ENCODE assay signal across 23 mouse cellular contexts in genomic region chr9:22224066-22224465, GRCm38 (mm10). TPM values are rescaled to one million over a fixed set of nuclear protein-coding genes. Genes with fewer than 3 reads are reported as not detected.
A peak's percentile ranks its signal among the peaks of the same experiment; 100 is the strongest.
DNase-seq lines count a peak whose midpoint lies in the region; ATAC-seq lines count a peak whose summit lies in the region.
"Had no signal": no experiment of that assay in that cellular context is flagged by ENCODE, and none has a peak within 500 bp of the region (broad histone marks: within the 10 kb centered on the region; RNA-seq: fewer than 3 reads in every experiment).

No protein-coding gene starts in this region.

- no peak overlapping the region for H3K9ac ChIP-seq in kidney, embryonic 15.5 days
- H3K9ac ChIP-seq: embryonic facial prominence, embryonic 13.5 days; embryonic facial prominence, embryonic 15.5 days; forebrain, embryonic 12.5 days had no signal

- WGBS in heart, embryonic 10.5 days = 92% methylated on average over 4 of the region's 4 CpGs
- WGBS in kidney, embryonic 15.5 days = 96% methylated on average over 4 of the region's 4 CpGs

- peak; percentile 66 for DNase-seq in heart, adult 11 months
- no peak for DNase-seq in heart, embryonic 10.5 days (ENCODE audit: low spot score)
- DNase-seq in kidney, adult 11 months = peak; percentile 20
- DNase-seq in kidney, postnatal 10 days = no peak
- DNase-seq in kidney, adult 9 months = peak; percentile 69
- peak; percentile 10 for DNase-seq in naive thymus-derived CD4-positive, alpha-beta T cell, adult 2 months (ENCODE audit: low read depth)
- no peak for DNase-seq in right cerebral cortex, adult 2 months (ENCODE audit: low spot score in 2 of 2)
- DNase-seq: adrenal gland, adult 2 months; adrenal gland, postnatal 10 days; adrenal gland, postnatal 25 days; cerebellum, adult 11-12 months; cerebellum, adult 9-11 months; cerebellum, postnatal 14 days; cerebellum, postnatal 36 days had no signal

- peaks cover 6% of the 10 kb centered on the region; the same call in 1 of the 2 replicates for H3K4me1 ChIP-seq in heart, embryonic 10.5 days
- peaks cover 15% of the 10 kb centered on the region for H3K4me1 ChIP-seq in kidney, embryonic 15.5 days
- H3K4me1 ChIP-seq: embryonic facial prominence, embryonic 13.5 days had no signal

- H3K27me3 ChIP-seq in heart, embryonic 10.5 days (ENCODE audit: insufficient read depth, poor library complexity, severe bottlenecking) = no peaks in the 10 kb centered on the region
- no peaks in the 10 kb centered on the region for H3K27me3 ChIP-seq in kidney, embryonic 15.5 days
- H3K27me3 ChIP-seq: embryonic facial prominence, embryonic 13.5 days; embryonic facial prominence, embryonic 15.5 days; forebrain, embryonic 12.5 days had no signal

- no peak overlapping the region for H3K27ac ChIP-seq in heart, embryonic 10.5 days
- no peak overlapping the region for H3K27ac ChIP-seq in kidney, embryonic 15.5 days
- H3K27ac ChIP-seq: embryonic facial prominence, embryonic 13.5 days; embryonic facial prominence, embryonic 15.5 days; forebrain, embryonic 10.5 days; forebrain, embryonic 12.5 days had no signal

- H3K4me2 ChIP-seq in kidney, embryonic 15.5 days = no peak overlapping the region
- H3K4me2 ChIP-seq: forebrain, embryonic 12.5 days had no signal

- peaks cover 4% of the 10 kb centered on the region; the same call in 1 of the 2 replicates for H3K36me3 ChIP-seq in heart, embryonic 10.5 days
- H3K36me3 ChIP-seq in kidney, embryonic 15.5 days = peaks cover 9% of the 10 kb centered on the region
- H3K36me3 ChIP-seq: embryonic facial prominence, embryonic 15.5 days; forebrain, embryonic 12.5 days had no signal

- H3K4me3 ChIP-seq in heart, embryonic 10.5 days = no peak overlapping the region
- H3K4me3 ChIP-seq in kidney, embryonic 15.5 days (replicated peaks) = no peak overlapping the region
- H3K4me3 ChIP-seq: forebrain, embryonic 12.5 days had no signal

- no peak for ATAC-seq in kidney, embryonic 15.5 days (replicated peaks; ENCODE audit: low FRiP score)
- ATAC-seq: forebrain, embryonic 14.5 days; forebrain, embryonic 16.5 days had no signal

- no peaks in the 10 kb centered on the region for H3K9me3 ChIP-seq in heart, embryonic 10.5 days
- no peaks in the 10 kb centered on the region for H3K9me3 ChIP-seq in kidney, embryonic 15.5 days (replicated peaks)
- H3K9me3 ChIP-seq: embryonic facial prominence, embryonic 13.5 days; embryonic facial prominence, embryonic 15.5 days; forebrain, embryonic 12.5 days had no signal

RNA-seq across cellular contexts. Expression of gene Zfp809, which starts 1.4 kb away (rescaled TPM):
- 17.2 and 19.2 TPM in 2 replicates for polyA plus RNA-seq in heart, embryonic 10.5 days (2016; fragmentation: Nextera tagmentation; extraction: Ambion mirVana)
- polyA plus RNA-seq in kidney, embryonic 15.5 days (2015; fragmentation: Nextera tagmentation; extraction: Ambion mirVana) = 20.7 and 20.9 TPM in 2 replicates

RNA-seq across cellular contexts. Expression of gene Zfp599, which starts 35.6 kb away (rescaled TPM):
- 5.1 and 5.4 TPM in 2 replicates for polyA plus RNA-seq in heart, embryonic 10.5 days (2016; fragmentation: Nextera tagmentation; extraction: Ambion mirVana)
- 4.9 and 5.0 TPM in 2 replicates for polyA plus RNA-seq in kidney, embryonic 15.5 days (2015; fragmentation: Nextera tagmentation; extraction: Ambion mirVana)
- polyA plus RNA-seq: erythroblast, embryonic 14.5 days had no signal

RNA-seq across cellular contexts. Expression of gene Zfp872, which starts 36.2 kb away (rescaled TPM):
- 0.11 TPM in 2 replicates for polyA plus RNA-seq in heart, embryonic 10.5 days (2016; fragmentation: Nextera tagmentation; extraction: Ambion mirVana)
- polyA plus RNA-seq in kidney, embryonic 15.5 days (2015; fragmentation: Nextera tagmentation; extraction: Ambion mirVana) = 0.31 and 0.55 TPM in 2 replicates
- polyA plus RNA-seq: C2C12; erythroblast, embryonic 14.5 days had no signal

Comparison
In these comparisons a context has a peak if more than half of its experiments do, and no peak if none do; other contexts are left out.
1. DNase-seq: peak in heart, adult 11 months (single experiment), kidney, adult 11 months (single experiment), kidney, adult 9 months (single experiment) and naive thymus-derived CD4-positive, alpha-beta T cell, adult 2 months (single experiment); none in heart, embryonic 10.5 days (single experiment), kidney, postnatal 10 days (single experiment) and right cerebral cortex, adult 2 months (0 of 2).